Mouse (Mus musculus): ENCODE results near the gene Cela2a. TPM values are rescaled to one million over a fixed set of nuclear protein-coding genes. Genes with fewer than 3 reads are reported as not detected.

Cela2a gene
- 0.86 and 2.0 TPM in 2 replicates for polyA plus RNA-seq (2012; rRNA removed; ENCODE audit: low replicate concordance)

GRCm38 (mm10) chr4:141826060-141826459 lies at the start of gene Cela2a:
Cela2a (minus strand) TSS chr4:141826160.

DNA sequence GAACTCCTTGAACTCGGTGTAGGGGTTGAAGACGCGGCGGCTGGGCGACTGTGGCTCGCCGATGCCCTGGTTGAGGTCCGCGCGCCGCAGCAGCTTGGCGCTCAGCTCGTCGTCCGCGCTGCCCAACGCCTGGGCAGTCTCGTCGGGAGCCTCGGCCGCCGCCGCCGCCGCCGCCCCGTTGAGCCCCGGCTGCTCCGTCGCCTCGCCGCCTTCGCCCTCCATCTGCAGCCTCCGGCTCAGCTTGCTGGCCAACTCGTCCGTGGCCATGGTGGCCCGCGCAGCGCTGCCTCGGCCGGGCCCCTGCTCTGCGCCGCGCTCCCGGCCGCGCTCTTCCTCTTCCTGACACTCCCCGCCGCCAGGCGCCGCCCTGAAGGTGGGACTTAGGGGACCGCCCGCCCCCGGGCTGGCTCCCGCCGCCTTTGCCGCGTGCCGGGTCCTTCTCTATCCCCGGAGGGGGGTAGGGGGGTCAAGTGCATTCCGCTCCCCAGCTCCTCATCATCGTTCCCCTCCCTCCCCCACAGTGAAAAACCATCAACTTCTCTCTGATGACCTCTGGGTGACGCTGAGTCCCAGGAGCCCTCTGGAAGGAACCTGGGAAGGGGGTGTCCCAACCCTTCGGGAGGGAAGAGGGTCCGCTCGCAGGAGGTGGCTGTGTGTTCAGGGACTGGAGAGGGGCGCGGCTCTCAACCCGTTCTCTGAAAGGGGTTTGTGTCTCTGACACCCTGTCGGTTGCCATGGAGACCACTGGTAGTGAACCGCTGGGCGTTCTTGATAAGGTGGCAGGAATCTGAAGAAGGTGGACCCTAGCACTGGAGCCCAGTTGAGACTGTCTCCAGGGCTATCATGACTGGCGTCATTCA lies 48.9 kb upstream of the Cela2a start, which contains the start of gene Efhd2:
Efhd2 (minus strand) TSS at position 320 of the 860 bp plus-strand sequence.

DNA sequence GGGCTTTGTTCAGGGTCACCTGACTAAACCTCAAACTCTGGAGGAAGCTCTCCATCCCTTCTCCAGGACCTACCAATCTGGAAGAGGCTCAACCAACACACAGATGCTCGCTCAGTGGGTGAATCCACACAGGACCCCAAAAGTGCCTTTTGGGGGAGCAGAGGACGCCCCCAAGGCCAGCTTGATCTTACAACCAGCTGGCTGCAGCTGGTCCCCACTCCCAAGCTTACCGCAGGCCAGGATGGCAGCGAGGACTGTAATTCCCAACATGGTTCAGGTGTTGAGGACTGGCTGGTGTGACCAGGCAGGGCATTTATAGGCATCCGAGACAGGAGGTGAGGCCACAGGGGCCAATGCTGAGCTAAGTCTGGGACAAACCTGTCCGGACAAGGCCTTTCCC lies 20.0 kb upstream of the Cela2a start, which contains the start of gene Ctrc:
Ctrc (minus strand) TSS at position 361 of the 400 bp plus-strand sequence.

GRCm38 (mm10) chr4:141793282-141794151 lies 32.4 kb downstream of the Cela2a start, which contains the start of gene Casp9:
Casp9 (plus strand) TSS chr4:141793612.

GRCm38 (mm10) chr4:141790524-141790990 lies 35.4 kb downstream of the Cela2a start, which contains the start of gene Dnajc16:
Dnajc16 (minus strand) TSS chr4:141790931.

Other genes starting within 250 kb of the Cela2a start
- gene Fblim1, start 220.1 kb downstream of the Cela2a start, polyA plus RNA-seq (2012; rRNA removed; ENCODE audit: low replicate concordance): 20.7 and 65.4 TPM in 2 replicates
- 0.46 and 0.86 TPM in 2 replicates for gene Tmem82, start 207.5 kb downstream of the Cela2a start, polyA plus RNA-seq (2012; rRNA removed; ENCODE audit: low replicate concordance)
- 1.8 and 3.0 TPM in 2 replicates for gene Slc25a34, start 202.3 kb downstream of the Cela2a start, polyA plus RNA-seq (2012; rRNA removed; ENCODE audit: low replicate concordance)
- 41.7 and 65.7 TPM in 2 replicates for gene Plekhm2, start 161.3 kb downstream of the Cela2a start, polyA plus RNA-seq (2012; rRNA removed; ENCODE audit: low replicate concordance)
- 13.4 and 16.3 TPM in 2 replicates for gene Rsc1a1, start 140.6 kb downstream of the Cela2a start, polyA plus RNA-seq (2012; rRNA removed; ENCODE audit: low replicate concordance)
- gene Ddi2, start 102.7 kb downstream of the Cela2a start, polyA plus RNA-seq (2012; rRNA removed; ENCODE audit: low replicate concordance): 10.9 and 18.8 TPM in 2 replicates
- 0.19 TPM in 1 of 2 replicates, not detected in the other for gene Agmat, start 79.5 kb downstream of the Cela2a start, polyA plus RNA-seq (2012; rRNA removed; ENCODE audit: low replicate concordance)
- gene Dnajc16, start 35.2 kb downstream of the Cela2a start, polyA plus RNA-seq (2012; rRNA removed; ENCODE audit: low replicate concordance): 11.2 and 13.9 TPM in 2 replicates
- gene Casp9, start 32.5 kb downstream of the Cela2a start, polyA plus RNA-seq (2012; rRNA removed; ENCODE audit: low replicate concordance): 21.5 and 24.8 TPM in 2 replicates
- 0.14 TPM in 1 of 2 replicates, not detected in the other for gene Ctrc, start 20.2 kb upstream of the Cela2a start, polyA plus RNA-seq (2012; rRNA removed; ENCODE audit: low replicate concordance)
- gene Efhd2, start 48.8 kb upstream of the Cela2a start, polyA plus RNA-seq (2012; rRNA removed; ENCODE audit: low replicate concordance): 47.2 and 70.3 TPM in 2 replicates
- gene Fhad1, start 188.9 kb upstream of the Cela2a start, polyA plus RNA-seq (2012; rRNA removed; ENCODE audit: low replicate concordance): 0.19 TPM in 1 of 2 replicates, not detected in the other

Data from subcutaneous adipose tissue, adult 2 months (tissue).